Mouse (Mus musculus) G1E (cell line): Measurements from ENCODE around the gene Rtp4.

ENCODE experiments used
- CTCF ChIP-seq: IDR thresholded peaks from 2 replicates; pipeline ENCODE4 v1.5.1; 2012; ENCODE audit warnings: low read depth, low read length, inconsistent platforms, mixed read lengths
- GATA1 ChIP-seq: IDR thresholded peaks from 2 replicates; pipeline ENCODE4 v1.6.1; 2012; ENCODE audit warnings: borderline replicate concordance, low read length, inconsistent platforms, mixed read lengths

DNA sequence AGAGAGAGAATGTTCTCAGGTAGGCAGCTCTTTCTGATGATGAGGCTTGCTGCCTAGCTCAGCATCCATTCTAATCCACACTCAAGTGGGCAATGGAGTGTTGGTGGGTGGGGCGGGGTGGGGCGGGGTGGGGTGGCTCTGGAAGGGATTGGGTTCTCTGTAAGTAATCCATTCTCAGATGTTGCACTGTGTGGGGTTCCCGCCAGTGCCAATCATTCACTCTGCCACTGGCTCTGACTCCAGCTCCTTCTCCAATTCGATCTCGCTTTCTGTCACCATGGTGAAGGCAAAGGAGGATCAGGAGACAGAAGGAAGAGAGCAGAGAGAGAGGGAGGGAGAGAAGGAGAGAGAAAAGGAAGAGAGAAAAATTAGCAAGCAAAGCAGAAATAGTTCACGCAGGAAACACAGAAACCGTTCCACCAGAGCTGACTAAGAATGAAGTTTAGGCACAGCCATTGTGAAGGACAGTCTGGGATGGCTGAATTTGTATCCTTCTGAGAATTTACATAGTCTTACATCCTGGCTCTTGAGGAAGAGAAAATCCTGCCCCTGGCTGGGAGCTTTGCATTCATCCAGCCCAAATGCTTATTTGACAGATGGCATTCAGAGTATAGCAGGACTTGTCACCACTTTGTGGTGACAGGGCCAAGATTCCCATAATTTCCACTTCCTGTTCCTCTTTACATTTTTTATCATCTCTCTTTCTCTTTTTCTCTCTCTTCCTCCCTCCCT lies 40.1 kb upstream of the Rtp4 start:
- TF ChIP-seq CTCF (no peak), GATA1 (no peak)
